36 mouse cellular contexts compared by ENCODE assay signal in the genomic region with DNA sequence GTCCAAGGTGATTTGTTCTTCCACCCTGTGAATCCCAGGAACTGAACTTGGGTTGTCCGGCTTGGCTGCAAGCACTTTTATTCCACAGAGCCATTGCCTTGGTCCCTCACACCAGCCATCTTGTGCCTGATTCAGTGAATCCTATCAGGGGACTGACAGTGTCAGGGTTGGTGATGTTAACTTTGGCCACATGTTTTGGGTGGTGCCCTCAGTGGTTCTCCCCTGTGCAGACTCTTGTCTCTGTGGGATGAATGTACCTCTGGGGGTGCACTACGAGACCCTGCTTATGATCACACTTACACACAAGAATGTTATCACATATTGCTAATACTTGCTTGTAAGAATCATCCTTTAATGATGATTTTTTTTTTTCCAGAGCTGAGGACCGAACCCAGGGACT. TPM values are rescaled to one million over a fixed set of nuclear protein-coding genes. Genes with fewer than 3 reads are reported as not detected.
"Had no signal": no experiment of that assay in that cellular context is flagged by ENCODE, and none has a peak within 500 bp of the region (broad histone marks: within the 10 kb centered on the region; RNA-seq: fewer than 3 reads in every experiment).

No protein-coding gene starts in this region.

- H3K27ac ChIP-seq: embryonic facial prominence, embryonic 10.5 days; embryonic facial prominence, embryonic 12.5 days; embryonic facial prominence, embryonic 13.5 days; embryonic facial prominence, embryonic 15.5 days; forebrain, embryonic 10.5 days; forebrain, embryonic 12.5 days; forebrain, embryonic 13.5 days; forebrain, embryonic 15.5 days; gastrocnemius, adult 2 months; heart, adult 2 months had no signal

- H3K4me1 ChIP-seq: embryonic facial prominence, embryonic 10.5 days; embryonic facial prominence, embryonic 12.5 days; embryonic facial prominence, embryonic 13.5 days; embryonic facial prominence, embryonic 15.5 days; forebrain, embryonic 10.5 days; forebrain, embryonic 12.5 days; forebrain, embryonic 13.5 days; forebrain, embryonic 15.5 days had no signal

- H3K36me3 ChIP-seq: embryonic facial prominence, embryonic 10.5 days; embryonic facial prominence, embryonic 12.5 days; embryonic facial prominence, embryonic 13.5 days; embryonic facial prominence, embryonic 15.5 days; forebrain, embryonic 10.5 days; forebrain, embryonic 12.5 days; forebrain, embryonic 15.5 days had no signal

- DNase-seq: cerebellum, adult 2 months; cerebellum, adult 8-10 months; cerebellum, adult 9-10 months; cerebellum, adult 9-11 months; cerebellum, postnatal 10 days; cerebellum, postnatal 14 days; cerebellum, postnatal 25 days; cerebellum, postnatal 36 days; embryo, embryonic 11 days; forebrain, postnatal 0 days; gastrocnemius, adult 2 months; gastrocnemius, postnatal 10 days; gastrocnemius, postnatal 14 days; gastrocnemius, postnatal 25 days; gastrocnemius, postnatal 36 days; heart, adult 18-20 months; heart, adult 2 months had no signal

- H3K9me3 ChIP-seq: embryonic facial prominence, embryonic 10.5 days; embryonic facial prominence, embryonic 12.5 days; embryonic facial prominence, embryonic 13.5 days; embryonic facial prominence, embryonic 15.5 days; forebrain, embryonic 10.5 days; forebrain, embryonic 12.5 days; forebrain, embryonic 13.5 days; forebrain, embryonic 15.5 days had no signal

- H3K27me3 ChIP-seq: embryonic facial prominence, embryonic 12.5 days; embryonic facial prominence, embryonic 13.5 days; embryonic facial prominence, embryonic 15.5 days; forebrain, embryonic 12.5 days; forebrain, embryonic 13.5 days; forebrain, embryonic 15.5 days had no signal

- H3K4me3 ChIP-seq: embryonic facial prominence, embryonic 10.5 days; embryonic facial prominence, embryonic 12.5 days; embryonic facial prominence, embryonic 13.5 days; embryonic facial prominence, embryonic 15.5 days; erythroblast, embryonic 14.5 days; forebrain, embryonic 10.5 days; forebrain, embryonic 12.5 days; forebrain, embryonic 13.5 days; forebrain, embryonic 15.5 days; gastrocnemius, adult 2 months; heart, adult 2 months had no signal

RNA-seq across cellular contexts. Expression of a gene that starts 30.2 kb away (rescaled TPM):
- total RNA-seq: common myeloid progenitor, adult 5-6 weeks; forebrain, postnatal 0 days; gastrocnemius, adult 18-20 months; gastrocnemius, adult 2 months; gastrocnemius, adult 8-10 months; gastrocnemius, postnatal 10 days; gastrocnemius, postnatal 14 days; gastrocnemius, postnatal 25 days; gastrocnemius, postnatal 36 days; gastrocnemius, postnatal 4 days; granulocyte monocyte progenitor cell, adult 5-6 weeks; heart, adult 18-20 months; heart, adult 2 months had no signal
- polyA plus RNA-seq: cerebellum, adult 2 months; cortical plate, adult 2 months; embryonic facial prominence, embryonic 10.5 days; embryonic facial prominence, embryonic 11.5 days; embryonic facial prominence, embryonic 12.5 days; embryonic facial prominence, embryonic 13.5 days; embryonic facial prominence, embryonic 15.5 days; erythroblast, embryonic 14.5 days; forebrain, embryonic 10.5 days; forebrain, embryonic 11.5 days; forebrain, embryonic 12.5 days; forebrain, embryonic 13.5 days; forebrain, embryonic 14.5 days; forebrain, embryonic 15.5 days; forebrain, postnatal 0 days; frontal cortex, adult 2 months; heart, adult 2 months had no signal
